Mouse (Mus musculus): Measurements from ENCODE around the gene Pdk1. TPM values are rescaled to one million over a fixed set of nuclear protein-coding genes. Genes with fewer than 3 reads are reported as not detected.

Pdk1 gene
- polyA plus RNA-seq, 1 experiment from 2014 or later, result 22.9 TPM

- Histone ChIP-seq H3K4me3 (ENCODE audit: inconsistent target) (no peak overlapping the region), H3K79me2 (ENCODE audit: inconsistent target) (no peaks in the 10 kb centered on the region), H3K27ac (peak overlapping the region; percentile 31), H3K36me3 (ENCODE audit: inconsistent target) (no peaks in the 10 kb centered on the region)
- 55% methylated on average over 6 of the region's 6 CpGs for WGBS (ENCODE audit: missing documents)
These were observed 65.8 kb downstream of the Pdk1 start for GRCm38 (mm10) chr2:71938716-71939393.

DNA sequence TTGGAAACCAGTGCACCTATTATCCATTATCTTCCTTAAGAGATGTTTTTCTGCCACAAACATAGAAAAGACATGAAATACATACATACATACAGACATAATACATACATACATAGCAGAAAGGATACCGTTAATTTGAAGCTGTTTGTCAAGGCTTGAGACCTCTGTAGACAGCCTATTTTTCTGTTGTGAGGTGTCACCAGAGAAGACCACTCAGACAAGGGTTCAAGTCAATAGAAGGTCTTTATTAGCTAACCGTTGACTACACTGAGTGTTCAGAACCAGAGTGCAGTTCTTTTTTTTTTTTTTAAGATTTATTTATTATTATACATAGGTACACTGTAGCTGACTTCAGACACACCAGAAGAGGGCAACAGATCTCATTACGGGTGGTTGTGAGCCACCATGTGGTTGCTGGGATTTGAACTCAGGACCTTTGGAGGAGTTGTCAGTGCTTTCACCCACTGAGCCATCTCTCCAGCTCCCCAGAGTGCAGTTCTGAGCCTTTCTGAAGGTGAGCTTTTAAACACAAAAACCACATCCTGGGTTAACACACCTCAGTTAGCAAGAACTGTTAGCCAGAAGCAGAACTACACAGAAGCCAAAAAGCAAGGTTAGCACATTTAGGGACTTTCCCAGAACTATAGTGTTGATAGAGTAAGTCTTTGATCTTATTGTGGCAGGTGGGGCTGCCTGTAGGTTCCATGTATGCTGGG lies 68.1 kb downstream of the Pdk1 start:
- Histone ChIP-seq H3K79me2 (ENCODE audit: inconsistent target) (no peaks in the 10 kb centered on the region), H3K27ac (no peak overlapping the region), H3K36me3 (ENCODE audit: inconsistent target) (no peaks in the 10 kb centered on the region), H3K4me3 (ENCODE audit: inconsistent target) (no peak overlapping the region)
- 93% methylated on average over 2 of the region's 3 CpGs for WGBS (ENCODE audit: missing documents)

GRCm38 (mm10) chr2:71941721-71942087 lies 68.7 kb downstream of the Pdk1 start:
- Histone ChIP-seq H3K27ac (no peak overlapping the region), H3K36me3 (ENCODE audit: inconsistent target) (no peaks in the 10 kb centered on the region), H3K4me3 (ENCODE audit: inconsistent target) (no peak overlapping the region), H3K79me2 (ENCODE audit: inconsistent target) (no peaks in the 10 kb centered on the region)
- 93% methylated on average over 5 of the region's 5 CpGs for WGBS (ENCODE audit: missing documents)

- no peaks in the 10 kb centered on the region for H3K36me3 ChIP-seq (ENCODE audit: inconsistent target)
- no peaks in the 10 kb centered on the region for H3K79me2 ChIP-seq (ENCODE audit: inconsistent target)
- H3K4me3 ChIP-seq (ENCODE audit: inconsistent target), result no peak overlapping the region
- 89% methylated on average over 4 of the region's 4 CpGs for WGBS (ENCODE audit: missing documents)
- no peak overlapping the region for H3K27ac ChIP-seq
These were observed 78.2 kb downstream of the Pdk1 start for GRCm38 (mm10) chr2:71951212-71951611.

Other genes with a start within 250 kb of the Pdk1 start
- 84.8 to 140 TPM (median 107 TPM) in 3 replicates for gene Itga6, start 127.6 kb upstream of the Pdk1 start, polyA plus RNA-seq (2018)
- gene Rapgef4, start 108.0 kb downstream of the Pdk1 start, polyA plus RNA-seq (2018), result not detected in 3 replicates